Mouse (Mus musculus) kidney, embryonic 16.5 days (tissue): ENCODE results near the gene Keap1. TPM values are rescaled to one million over a fixed set of nuclear protein-coding genes. Genes with fewer than 3 reads are reported as not detected.
"Not testable (repeated sequence)": the region's sequence is repeated elsewhere in the genome, so short reads cannot be mapped to it uniquely, and the experiment has no call there.

Source experiments
- ATAC-seq: fragments of 200-750 bp; cut with Nextera tagmentation; 2 replicates; pipeline ENCODE4 v1.8.0; 2017; ENCODE audit warnings: moderate TSS enrichment; ENCODE audit not compliant: low FRiP score, low TSS enrichment
- H3K27ac ChIP-seq: fragments of 300-500 bp; sonication (generic); 2 replicates; pipeline ENCODE4 v1.5.1; 2014; ENCODE audit warnings: low read length
- H3K27me3 ChIP-seq: fragments of 300-500 bp; sonication (generic); 2 replicates; pipeline ENCODE4 v1.6.1; 2014; ENCODE audit warnings: low read length, control low read depth, mixed read lengths; ENCODE audit not compliant: insufficient read depth
- H3K36me3 ChIP-seq: fragments of 300-500 bp; sonication (generic); 2 replicates; pipeline ENCODE4 v1.6.1; 2014; ENCODE audit warnings: low read length, control low read depth, mixed read lengths; ENCODE audit not compliant: insufficient read depth
- H3K4me1 ChIP-seq: fragments of 300-500 bp; sonication (generic); 2 replicates; pipeline ENCODE4 v1.6.1; 2014; ENCODE audit warnings: low read length, control low read depth, mixed read lengths; ENCODE audit not compliant: insufficient read depth
- H3K4me2 ChIP-seq: fragments of 300-500 bp; sonication (generic); replicated peaks from 2 replicates; pipeline ENCODE4 v1.6.1; 2014; ENCODE audit warnings: low read depth, low read length
- H3K4me3 ChIP-seq: fragments of 300-500 bp; sonication (generic); 2 replicates; pipeline ENCODE4 v1.5.1; 2014; ENCODE audit warnings: mild to moderate bottlenecking, low read length
- H3K9ac ChIP-seq: fragments of 300-500 bp; sonication (generic); replicated peaks from 2 replicates; pipeline ENCODE4 v1.6.1; 2014; ENCODE audit warnings: low read length
- H3K9me3 ChIP-seq: fragments of 300-500 bp; sonication (generic); 2 replicates; pipeline ENCODE4 v1.6.1; 2016; ENCODE audit warnings: low read length, control low read depth
- WGBS: fragments of 180-500 bp; shearing (Covaris S2); extraction: QIAGEN DNeasy Blood & Tissue Kit; methylation state at CpG from one replicate; pipeline ENCODE4 v1.1.7; 2014; 5-methylcytosine and 5-hydroxymethylcytosine counted together
- polyA plus RNA-seq: library from polyadenylated mRNA; unstranded; fragments of >200 nt; fragmentation: Nextera tagmentation; extraction: Ambion mirVana; gene quantifications from 2 replicates; pipeline ENCODE4 v1.2.1, GENCODE M21; 2015

Keap1 gene
- polyA plus RNA-seq, 1 experiment from 2014 or later = 68.1 TPM

- H3K27ac ChIP-seq, H3K4me2 ChIP-seq, H3K9me3 ChIP-seq, H3K27me3 ChIP-seq, H3K36me3 ChIP-seq, H3K9ac ChIP-seq, H3K4me3 ChIP-seq, ATAC-seq: not testable (repeated sequence)
- 75% methylated on average over 1 of the region's 2 CpGs for WGBS
- peaks cover 28% of the 10 kb centered on the region for H3K4me1 ChIP-seq
Measured at GRCm38 (mm10) chr9:21223490-21223889, 15.7 kb downstream of the Keap1 start.

GRCm38 (mm10) chr9:21221383-21221929, 17.7 kb downstream of the Keap1 start:
- Histone ChIP-seq H3K36me3 (no peaks in the 10 kb centered on the region), H3K4me2 (peak overlapping the region; percentile 54; the same call in 1 of the 2 replicates), H3K4me1 (peaks cover 16% of the 10 kb centered on the region; the same call in 1 of the 2 replicates), H3K9ac (no peak overlapping the region), H3K9me3 (peaks cover 2% of the 10 kb centered on the region; the same call in 1 of the 2 replicates), H3K27ac (no peak overlapping the region), H3K27me3 (no peaks in the 10 kb centered on the region), H3K4me3 (no peak overlapping the region)
- WGBS = 16% methylated on average over 7 of the region's 7 CpGs
- peak; percentile 33; the same call in 1 of the 2 replicates for ATAC-seq

GRCm38 (mm10) chr9:21220490-21221382, 18.4 kb downstream of the Keap1 start:
- 5% methylated on average over 21 of the region's 21 CpGs for WGBS
- peak; percentile 85 for ATAC-seq
- H3K36me3 ChIP-seq = no peaks in the 10 kb centered on the region
- no peaks in the 10 kb centered on the region for H3K27me3 ChIP-seq
- peak overlapping the region; percentile 37 for H3K4me3 ChIP-seq
- peaks cover 2% of the 10 kb centered on the region; the same call in 1 of the 2 replicates for H3K9me3 ChIP-seq
- peak overlapping the region; percentile 14 for H3K27ac ChIP-seq
- peak overlapping the region; percentile 33; the same call in 1 of the 2 replicates for H3K9ac ChIP-seq
- H3K4me1 ChIP-seq = peaks cover 17% of the 10 kb centered on the region; the same call in 1 of the 2 replicates
- H3K4me2 ChIP-seq = peak overlapping the region; percentile 54

- Histone ChIP-seq H3K4me3 (no peak overlapping the region), H3K9me3 (peaks cover 2% of the 10 kb centered on the region; the same call in 1 of the 2 replicates), H3K27me3 (no peaks in the 10 kb centered on the region), H3K4me2 (no peak overlapping the region), H3K9ac (no peak overlapping the region), H3K27ac (no peak overlapping the region), H3K36me3 (no peaks in the 10 kb centered on the region), H3K4me1 (peaks cover 9% of the 10 kb centered on the region; the same call in 1 of the 2 replicates)
- 61% methylated on average over 3 of the region's 3 CpGs for WGBS
- ATAC-seq = no peak
Measured at GRCm38 (mm10) chr9:21219820-21220219, 19.3 kb downstream of the Keap1 start.

GRCm38 (mm10) chr9:21216050-21216841, 22.9 kb downstream of the Keap1 start:
- Histone ChIP-seq H3K9ac (no peak overlapping the region), H3K27me3 (no peaks in the 10 kb centered on the region), H3K4me1 (peaks cover 9% of the 10 kb centered on the region; the same call in 1 of the 2 replicates), H3K9me3 (no peaks in the 10 kb centered on the region), H3K4me3 (no peak overlapping the region), H3K36me3 (no peaks in the 10 kb centered on the region), H3K27ac (no peak overlapping the region), H3K4me2 (no peak overlapping the region)
- WGBS = 56% methylated on average over 25 of the region's 25 CpGs
- no peak for ATAC-seq

GRCm38 (mm10) chr9:21213617-21214190, 25.5 kb downstream of the Keap1 start:
- Histone ChIP-seq H3K4me2 (no peak overlapping the region), H3K9ac (no peak overlapping the region), H3K4me1 (peaks cover 4% of the 10 kb centered on the region; the same call in 1 of the 2 replicates), H3K27ac (no peak overlapping the region), H3K4me3 (no peak overlapping the region), H3K36me3 (0 out of 2 replicates have a peak, but pooled peaks cover 6% of the 10 kb centered on the region), H3K27me3 (no peaks in the 10 kb centered on the region), H3K9me3 (no peaks in the 10 kb centered on the region)
- 47% methylated on average over 7 of the region's 7 CpGs for WGBS
- no peak for ATAC-seq

- Histone ChIP-seq H3K36me3 (0 out of 2 replicates have a peak, but pooled peaks cover 6% of the 10 kb centered on the region), H3K27me3 (no peaks in the 10 kb centered on the region), H3K9me3 (no peaks in the 10 kb centered on the region), H3K9ac (no peak overlapping the region), H3K4me3 (no peak overlapping the region), H3K4me1 (peaks cover 4% of the 10 kb centered on the region; the same call in 1 of the 2 replicates), H3K4me2 (no peak overlapping the region), H3K27ac (no peak overlapping the region)
- ATAC-seq = no peak
- WGBS = 82% methylated on average over 7 of the region's 7 CpGs
Measured at GRCm38 (mm10) chr9:21211624-21212023, 27.5 kb downstream of the Keap1 start.

GRCm38 (mm10) chr9:21210821-21211220, 28.3 kb downstream of the Keap1 start:
- no peaks in the 10 kb centered on the region for H3K4me1 ChIP-seq
- no peak for ATAC-seq
- H3K27me3 ChIP-seq = no peaks in the 10 kb centered on the region
- no peak overlapping the region for H3K4me2 ChIP-seq
- no peak overlapping the region for H3K4me3 ChIP-seq
- no peaks in the 10 kb centered on the region for H3K9me3 ChIP-seq
- H3K36me3 ChIP-seq = 0 out of 2 replicates have a peak, but pooled peaks cover 6% of the 10 kb centered on the region
- no peak overlapping the region for H3K9ac ChIP-seq
- WGBS = 74% methylated on average over 6 of the region's 6 CpGs
- H3K27ac ChIP-seq = no peak overlapping the region

- WGBS = 75% methylated on average over 2 of the region's 2 CpGs
- Histone ChIP-seq H3K27ac (no peak overlapping the region), H3K9ac (no peak overlapping the region), H3K4me1 (peaks cover 15% of the 10 kb centered on the region), H3K36me3 (0 out of 2 replicates have a peak, but pooled peaks cover 6% of the 10 kb centered on the region), H3K9me3 (no peaks in the 10 kb centered on the region), H3K4me2 (no peak overlapping the region), H3K27me3 (no peaks in the 10 kb centered on the region), H3K4me3 (no peak overlapping the region)
- ATAC-seq = no peak
Measured at GRCm38 (mm10) chr9:21208626-21209025, 30.5 kb downstream of the Keap1 start.
